In the genomic region with DNA sequence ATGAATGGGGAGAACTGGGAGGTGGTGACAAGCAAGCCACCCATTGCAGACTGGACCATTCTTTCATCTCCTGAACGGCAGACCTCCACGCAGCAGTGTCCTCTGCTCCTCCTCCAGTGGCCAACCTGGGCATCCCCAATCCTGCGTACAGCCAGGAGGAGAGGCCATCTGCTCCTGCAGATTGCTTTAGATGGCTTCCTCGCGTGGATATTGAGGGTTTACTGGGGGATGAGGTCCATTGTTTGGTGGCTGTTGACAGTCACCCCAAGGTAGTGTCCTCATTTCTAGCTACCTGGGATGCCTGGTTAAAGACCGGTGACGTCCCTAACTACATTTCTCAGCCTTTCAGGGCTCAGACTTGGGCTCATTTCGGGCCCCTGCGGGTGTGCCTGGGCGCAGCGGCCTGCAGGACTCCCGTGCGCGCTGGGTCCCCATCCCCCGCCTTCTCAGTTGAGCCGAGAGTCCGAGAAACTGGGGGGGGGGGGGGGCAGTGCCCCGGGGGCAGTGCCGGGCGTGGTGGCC, we compare ENCODE assay signal across 8 mouse cellular contexts. TPM values are rescaled to one million over a fixed set of nuclear protein-coding genes. Genes with fewer than 3 reads are reported as not detected.
DNase-seq lines count a peak whose midpoint lies in the region; ATAC-seq and TF ChIP-seq lines count a peak whose summit lies in the region.

No protein-coding gene starts in this region.

- H3K27ac ChIP-seq in left cerebral cortex, adult 2 months, result peak overlapping the region; percentile 81
- peak overlapping the region; percentile 64 for H3K27ac ChIP-seq in hindbrain, embryonic 15.5 days (replicated peaks)

- H3K36me3 ChIP-seq in hindbrain, embryonic 15.5 days, result no peaks in the 10 kb centered on the region
- H3K36me3 ChIP-seq in myocyte (ENCODE audit: control insufficient read depth, insufficient read depth), result peaks cover 20% of the 10 kb centered on the region

- no peaks in the 10 kb centered on the region for H3K9me3 ChIP-seq in hindbrain, embryonic 15.5 days

- WGBS in hindbrain, embryonic 15.5 days, result 6% methylated on average over 16 of the region's 20 CpGs

- no peaks in the 10 kb centered on the region for H3K27me3 ChIP-seq in hindbrain, embryonic 15.5 days
- no peaks in the 10 kb centered on the region for H3K27me3 ChIP-seq in myocyte (ENCODE audit: control insufficient read depth, insufficient read depth, insufficient read length)

- peaks cover 34% of the 10 kb centered on the region for H3K79me2 ChIP-seq in myocyte (ENCODE audit: control insufficient read depth, insufficient read depth)

- peak overlapping the region; percentile 81 for H3K4me2 ChIP-seq in hindbrain, embryonic 15.5 days
- peak overlapping the region; percentile 80 for H3K4me2 ChIP-seq in myocyte (ENCODE audit: low read depth)

- H3K9ac ChIP-seq in hindbrain, embryonic 15.5 days, result peak overlapping the region; percentile 71

- H3K4me1 ChIP-seq in hindbrain, embryonic 15.5 days (replicated peaks), result peaks cover 36% of the 10 kb centered on the region

- TF ChIP-seq POLR2A in myocyte (IDR thresholded peaks at IDR 0.05; ENCODE audit: insufficient read length, low read depth), result no peak

- ATAC-seq in hindbrain, embryonic 15.5 days (ENCODE audit: low FRiP score, low read depth), result peak; percentile 48

- TF ChIP-seq CTCF in left cerebral cortex, adult 2 months (IDR thresholded peaks at IDR 0.05), result no peak; the same call in 1 of the 2 replicates

- H3K4me3 ChIP-seq in left cerebral cortex, adult 2 months, result peak overlapping the region; percentile 75
- H3K4me3 ChIP-seq in hindbrain, embryonic 15.5 days, result peak overlapping the region; percentile 66
- peak overlapping the region; percentile 90 for H3K4me3 ChIP-seq in myocyte

- no peak for DNase-seq in left cerebral cortex, adult 2 months (ENCODE audit: extremely low spot score in 1 of 2, low spot score in 2 of 2)
- DNase-seq in left cerebral cortex, postnatal 4 days, result no peak
- peak; percentile 72 to 73 for DNase-seq in cerebellum, postnatal 36 days
- no peak for DNase-seq in gastrocnemius, postnatal 25 days
- DNase-seq in right cerebral cortex, postnatal 14 days, result no peak
- no peak for DNase-seq in urinary bladder, postnatal 14 days (ENCODE audit: low spot score)

- intact Hi-C loops in left cerebral cortex, adult 2 months (cut with DNase I), result loop anchor here (2.0 to 5.0 kb wide), 2 partner anchors 142 to 161 kb away; partner anchors contain the start of genes Fads1, Fen1 and Tmem258
- intact Hi-C loops in left cerebral cortex, postnatal 4 days (cut with DNase I), result no loop called here

- peak overlapping the region; percentile 71 for H3ac ChIP-seq in myocyte (ENCODE audit: control insufficient read depth, insufficient read length)

TF ChIP-seq in myocyte, 11 proteins besides CTCF, POLR2A, EP300 and RAD21:
- TF ChIP-seq TCF3 (IDR thresholded peaks at IDR 0.05; ENCODE audit: insufficient read length, low read depth) (no peak), REST (IDR thresholded peaks at IDR 0.05; ENCODE audit: insufficient read depth, insufficient read length) (no peak), MAX (IDR thresholded peaks at IDR 0.05; ENCODE audit: low read depth) (no peak), MYOD1 (IDR thresholded peaks at IDR 0.05; ENCODE audit: control insufficient read depth in 1 of 3, insufficient read length in 2 of 3, low read depth in 2 of 3) (no peak)

RNA-seq across cellular contexts. Expression of gene Fads3, which starts 0.4 kb away (rescaled TPM):
- 10 to 100 TPM; 26.6 to 28.1 TPM for total RNA-seq in left cerebral cortex, adult 2 months (2021)
- 10 to 100 TPM; 52.8 to 60.4 TPM for total RNA-seq in left cerebral cortex, postnatal 4 days (2021)
- 31.4 and 32.8 TPM in 2 replicates for polyA plus RNA-seq in hindbrain, embryonic 15.5 days (2015; fragmentation: Nextera tagmentation; extraction: Ambion mirVana)
- polyA plus RNA-seq in myocyte (2012; fragmentation: generic; extraction: Trizol), result 557 TPM
- total RNA-seq in gastrocnemius, postnatal 25 days (2021), result 1 to 10 TPM; 3.1 to 7.2 TPM

RNA-seq across cellular contexts. Expression of gene Rab3il1, which starts 39.5 kb away (rescaled TPM):
- total RNA-seq in left cerebral cortex, adult 2 months (2021), result 1 to 10 TPM; 9.4 TPM
- 10 to 100 TPM; 12.9 to 14.9 TPM for total RNA-seq in left cerebral cortex, postnatal 4 days (2021)
- polyA plus RNA-seq in hindbrain, embryonic 15.5 days (2015; fragmentation: Nextera tagmentation; extraction: Ambion mirVana), result 20.7 and 22.3 TPM in 2 replicates
- polyA plus RNA-seq in myocyte (2012; fragmentation: generic; extraction: Trizol), result 15.2 TPM
- total RNA-seq in gastrocnemius, postnatal 25 days (2021), result 1 to 10 TPM; 6.0 to 6.5 TPM

RNA-seq across cellular contexts. Expression of gene Best1, which starts 39.5 kb away (rescaled TPM):
- total RNA-seq in left cerebral cortex, adult 2 months (2021), result under 1 TPM; 0.49 to 0.75 TPM
- 1 to 10 TPM; 1.7 to 2.1 TPM for total RNA-seq in left cerebral cortex, postnatal 4 days (2021)
- polyA plus RNA-seq in hindbrain, embryonic 15.5 days (2015; fragmentation: Nextera tagmentation; extraction: Ambion mirVana), result 2.3 TPM in 2 replicates
- polyA plus RNA-seq in myocyte (2012; fragmentation: generic; extraction: Trizol), result 6.6 TPM
- total RNA-seq in gastrocnemius, postnatal 25 days (2021), result under 1 TPM; 0.21 to 0.26 TPM

Comparison
In these comparisons a context has a peak if more than half of its experiments do, and no peak if none do; other contexts are left out.
1. DNase-seq: peak in cerebellum, postnatal 36 days (2 of 2); none in left cerebral cortex, adult 2 months (0 of 2), left cerebral cortex, postnatal 4 days (single experiment), gastrocnemius, postnatal 25 days (single experiment), right cerebral cortex, postnatal 14 days (single experiment) and urinary bladder, postnatal 14 days (single experiment).
2. Peak in every context shown above with its lines, with median percentiles within 50 percentile points of each other: H3K4me3 ChIP-seq.